Mouse (Mus musculus) neural tube, embryonic 14.5 days (tissue): ENCODE measurements at regions not wholly inside any gene's neighbourhood (a gene's known extent, or its start where the extent isn't known, plus 50 kb on each side); places are given as distances from the start of the nearest gene placed in this dataset.
"Not testable (repeated sequence)": the region's sequence is repeated elsewhere in the genome, so short reads cannot be mapped to it uniquely, and the experiment has no call there.

Source experiments
- ATAC-seq: fragments of 200-750 bp; cut with Nextera tagmentation; 2 replicates; pipeline ENCODE4 v1.8.0; 2017; ENCODE audit warnings: low read depth, mild to moderate bottlenecking, moderate TSS enrichment, moderate library complexity
- H3K27ac ChIP-seq: fragments of 300-500 bp; sonication (generic); 2 replicates; pipeline ENCODE4 v1.5.1; 2014; ENCODE audit warnings: low read depth, mild to moderate bottlenecking, control low read depth, low read length, moderate library complexity, mixed read lengths
- H3K27me3 ChIP-seq: fragments of 300-500 bp; sonication (generic); 2 replicates; pipeline ENCODE4 v1.6.1; 2014; ENCODE audit warnings: low read length; ENCODE audit not compliant: control insufficient read depth, insufficient read depth
- H3K36me3 ChIP-seq: fragments of 300-500 bp; sonication (generic); 2 replicates; pipeline ENCODE4 v1.6.1; 2014; ENCODE audit warnings: low read length, mixed read lengths; ENCODE audit not compliant: control insufficient read depth, insufficient read depth
- H3K4me1 ChIP-seq: fragments of 300-500 bp; sonication (generic); 2 replicates; pipeline ENCODE4 v1.6.1; 2014; ENCODE audit warnings: low read length; ENCODE audit not compliant: control insufficient read depth, insufficient read depth
- H3K4me2 ChIP-seq: fragments of 300-500 bp; sonication (generic); 2 replicates; pipeline ENCODE4 v1.6.1; 2014; ENCODE audit warnings: mild to moderate bottlenecking, low read depth, low read length, control low read depth
- H3K4me3 ChIP-seq: fragments of 300-500 bp; sonication (generic); 2 replicates; pipeline ENCODE4 v1.5.1; 2014; ENCODE audit warnings: low read depth, low read length, control low read depth, mixed read lengths
- H3K9ac ChIP-seq: fragments of 300-500 bp; sonication (generic); replicated peaks from 2 replicates; pipeline ENCODE4 v1.6.1; 2014; ENCODE audit warnings: low read depth, mild to moderate bottlenecking, control low read depth, low read length, mixed read lengths
- H3K9me3 ChIP-seq: fragments of 300-500 bp; sonication (generic); 2 replicates; pipeline ENCODE4 v1.6.1; 2016; ENCODE audit warnings: low read length; ENCODE audit not compliant: control insufficient read depth
- WGBS: fragments of 180-500 bp; shearing (Covaris S2); extraction: QIAGEN DNeasy Blood & Tissue Kit; methylation state at CpG from one replicate; pipeline ENCODE4 v1.1.7; 2014; 5-methylcytosine and 5-hydroxymethylcytosine counted together

DNA sequence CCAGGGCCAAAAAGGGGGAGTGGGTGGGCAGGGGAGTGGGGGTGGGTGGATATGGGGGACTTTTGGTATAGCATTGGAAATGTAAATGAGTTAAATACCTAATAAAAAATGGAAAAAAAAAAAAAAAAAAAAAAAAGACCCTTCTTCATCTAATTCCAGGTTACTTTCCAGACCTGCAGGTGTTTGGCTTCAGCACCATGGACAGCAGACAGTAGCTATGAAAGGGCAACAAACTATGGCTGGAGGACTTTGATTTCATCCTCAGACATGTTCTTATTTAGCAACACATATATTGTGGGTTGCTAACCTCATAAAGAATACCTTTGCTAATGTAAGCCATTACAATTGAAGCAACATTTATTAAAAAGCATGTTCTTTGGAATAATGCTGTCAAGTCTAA lies 342.0 kb upstream of the Klhl29 start:
- H3K27ac ChIP-seq, H3K4me1 ChIP-seq, H3K9me3 ChIP-seq, H3K4me3 ChIP-seq, ATAC-seq, H3K4me2 ChIP-seq, H3K36me3 ChIP-seq, H3K27me3 ChIP-seq, H3K9ac ChIP-seq: not testable (repeated sequence)

DNA sequence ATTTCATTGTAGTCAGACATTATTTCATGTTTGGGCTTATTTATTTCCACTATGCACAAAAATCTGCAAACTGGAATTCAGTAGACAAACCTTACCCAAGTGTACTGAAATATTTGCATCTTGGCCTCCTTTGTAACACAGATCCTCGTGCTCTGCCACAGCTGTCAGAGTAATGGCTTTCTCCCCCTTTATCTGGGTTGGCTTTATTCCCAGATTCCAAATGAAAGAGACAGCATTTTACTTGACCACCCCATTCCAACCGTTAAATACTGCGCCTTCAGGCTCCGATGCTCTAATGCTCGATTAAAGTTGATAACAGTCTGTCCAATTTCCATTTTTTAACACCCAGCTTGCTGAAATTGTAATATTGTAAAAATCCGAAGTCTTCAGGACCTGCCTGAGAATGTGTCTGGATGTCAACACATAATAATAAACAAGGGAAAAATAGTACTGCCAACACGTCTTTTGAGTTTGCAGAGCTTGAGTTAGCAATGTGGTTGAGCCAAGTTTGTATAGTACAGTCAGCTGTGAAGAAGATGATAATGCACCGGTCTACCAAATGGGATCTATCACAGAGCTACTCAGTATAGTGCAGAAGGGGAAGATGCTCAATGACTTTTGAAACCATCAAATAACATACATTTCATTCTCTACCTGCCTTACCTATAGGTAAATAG lies 323.4 kb upstream of the Klhl29 start:
- H3K9me3 ChIP-seq: no peaks in the 10 kb centered on the region
- no peak overlapping the region for H3K27ac ChIP-seq
- ATAC-seq: peak; percentile 58; the same call in 1 of the 2 replicates

DNA sequence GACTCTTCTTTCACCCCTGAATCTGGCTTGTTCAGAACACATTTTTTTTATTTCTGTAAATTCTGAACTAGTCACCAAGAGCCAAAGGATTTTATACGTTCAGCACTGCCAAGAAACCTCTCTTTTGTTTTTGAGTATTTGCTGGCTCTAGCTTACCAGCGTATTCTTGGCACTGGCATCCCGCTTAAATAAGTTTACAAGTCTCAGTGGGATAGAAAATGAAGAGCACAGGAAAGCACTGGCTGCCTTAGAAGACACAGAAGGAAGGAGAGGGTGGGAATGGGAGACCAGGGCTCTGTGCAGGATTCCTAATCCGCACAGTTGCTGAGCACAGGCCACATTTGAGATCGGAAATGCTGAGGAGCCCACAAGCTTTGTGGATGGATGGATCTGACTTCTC lies 306.7 kb upstream of the Klhl29 start:
- H3K4me2 ChIP-seq: no peak overlapping the region
- 77% methylated on average over 5 of the region's 5 CpGs for WGBS
- no peak overlapping the region for H3K27ac ChIP-seq
- H3K27me3 ChIP-seq: no peaks in the 10 kb centered on the region
- ATAC-seq: no peak
- H3K36me3 ChIP-seq: no peaks in the 10 kb centered on the region
- no peak overlapping the region for H3K9ac ChIP-seq
- no peaks in the 10 kb centered on the region for H3K4me1 ChIP-seq
- no peak overlapping the region for H3K4me3 ChIP-seq
- no peaks in the 10 kb centered on the region for H3K9me3 ChIP-seq

More for the DNA sequence above, 323.4 kb upstream of the Klhl29 start:
- H3K27me3 ChIP-seq: no peaks in the 10 kb centered on the region
- no peaks in the 10 kb centered on the region for H3K36me3 ChIP-seq
- H3K4me2 ChIP-seq: no peak overlapping the region
- no peaks in the 10 kb centered on the region for H3K4me1 ChIP-seq
- WGBS: 42% methylated on average over 8 of the region's 8 CpGs
- no peak overlapping the region for H3K9ac ChIP-seq
- no peak overlapping the region for H3K4me3 ChIP-seq

DNA sequence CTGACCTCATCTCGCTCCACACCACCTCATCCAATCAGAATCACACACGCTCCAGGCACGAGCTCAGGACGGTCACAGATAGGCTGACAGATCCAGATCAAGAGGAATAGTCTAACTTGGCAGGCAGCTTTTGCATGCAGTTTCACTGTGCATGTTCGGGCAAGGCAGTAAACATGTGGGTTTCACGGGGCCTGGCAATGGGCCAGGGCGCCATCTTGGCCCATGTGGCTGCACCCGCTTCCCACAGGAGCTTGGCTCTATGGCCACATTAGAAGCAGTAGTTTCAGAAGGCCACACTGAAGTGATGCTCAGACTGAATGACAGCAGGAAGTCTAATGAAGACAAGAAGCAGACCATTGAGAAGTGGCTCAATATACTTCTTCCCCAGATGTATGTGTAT lies 302.6 kb upstream of the Klhl29 start:
- not testable (repeated sequence) for ATAC-seq, H3K9me3 ChIP-seq
- 92% methylated on average over 8 of the region's 8 CpGs for WGBS

DNA sequence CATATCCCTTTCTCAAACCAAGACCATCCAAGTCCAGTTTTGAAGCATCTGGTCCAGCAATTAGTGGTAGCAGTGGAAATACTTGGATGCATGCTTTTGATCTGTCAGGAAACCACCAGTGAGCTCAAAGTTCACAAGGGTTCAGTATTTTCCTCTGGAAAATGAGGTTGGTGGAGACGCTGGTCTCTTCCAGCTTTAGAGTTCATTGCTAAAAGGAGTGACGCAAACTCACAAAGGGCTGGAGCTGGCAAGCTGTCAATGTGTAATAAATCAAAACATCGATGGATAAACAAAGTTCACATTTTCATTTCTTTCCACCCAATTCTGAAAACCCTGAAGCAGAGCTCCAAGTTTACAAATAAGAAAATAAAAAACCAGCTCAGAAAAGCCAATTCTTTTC lies 293.0 kb upstream of the Klhl29 start:
- 70% methylated on average over 3 of the region's 3 CpGs for WGBS
- H3K36me3 ChIP-seq: no peaks in the 10 kb centered on the region
- no peak for ATAC-seq

More for the DNA sequence above, 302.6 kb upstream of the Klhl29 start:
- H3K9ac ChIP-seq, H3K4me1 ChIP-seq, H3K27ac ChIP-seq, H3K36me3 ChIP-seq, H3K4me3 ChIP-seq, H3K4me2 ChIP-seq, H3K27me3 ChIP-seq: not testable (repeated sequence)

DNA sequence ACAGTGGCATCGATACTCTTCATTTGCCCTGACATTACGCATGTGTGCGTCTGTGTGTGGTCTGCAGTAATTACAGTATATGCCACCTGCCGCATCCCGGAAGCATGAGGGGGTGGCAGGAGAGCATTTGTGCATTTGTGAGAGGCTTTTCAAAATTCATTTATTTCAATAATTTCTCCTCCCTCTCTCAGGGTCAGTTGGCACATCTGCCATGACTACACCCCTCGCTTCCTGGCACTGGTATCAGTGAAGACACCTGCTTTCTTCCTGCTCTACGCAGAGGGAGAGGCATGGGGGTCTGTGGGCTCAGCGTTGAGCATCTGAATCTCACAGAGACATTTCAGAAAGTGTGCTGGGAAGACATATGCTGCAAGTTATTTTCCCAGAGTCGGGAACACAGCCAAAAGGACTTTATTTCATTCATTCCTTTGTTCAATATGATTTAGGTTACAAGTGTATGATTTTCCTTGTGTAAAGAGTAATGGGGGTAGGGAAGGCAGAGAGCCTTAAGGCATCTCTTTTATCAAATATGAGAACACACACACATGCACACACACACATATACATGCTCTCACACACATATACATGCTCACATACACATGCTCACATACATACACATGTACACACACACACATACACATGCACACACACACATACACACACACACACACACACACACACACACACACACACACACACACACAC lies 262.2 kb upstream of the Klhl29 start:
- no peak overlapping the region for H3K27ac ChIP-seq
- no peak for ATAC-seq
- 83% methylated on average over 9 of the region's 9 CpGs for WGBS

More for the DNA sequence above, 293.0 kb upstream of the Klhl29 start:
- Histone ChIP-seq H3K27ac (no peak overlapping the region), H3K4me1 (no peaks in the 10 kb centered on the region), H3K4me2 (no peak overlapping the region), H3K9ac (no peak overlapping the region), H3K9me3 (no peaks in the 10 kb centered on the region), H3K27me3 (no peaks in the 10 kb centered on the region), H3K4me3 (no peak overlapping the region)

DNA sequence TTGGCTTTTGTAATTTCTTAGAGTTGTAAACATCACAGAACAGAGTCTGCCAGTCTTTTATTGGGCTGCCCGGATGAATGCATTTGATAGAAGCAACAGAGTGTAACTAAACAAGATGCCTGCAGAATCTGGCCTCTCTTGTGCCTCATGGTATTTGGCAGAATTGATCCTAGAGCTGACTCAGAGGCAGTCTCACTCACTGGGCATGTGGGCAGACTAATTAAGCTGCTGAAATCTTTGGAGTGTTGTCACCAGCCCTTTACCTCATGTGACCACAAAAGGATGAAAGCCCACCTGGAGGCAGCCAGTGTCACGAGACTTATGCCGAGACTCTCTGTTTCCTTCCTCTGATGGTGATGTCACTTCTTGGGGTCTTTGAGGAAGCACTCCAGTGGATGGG lies 258.5 kb upstream of the Klhl29 start:
- ATAC-seq: no peak
- Histone ChIP-seq H3K9me3 (no peaks in the 10 kb centered on the region), H3K4me1 (no peaks in the 10 kb centered on the region)

More for the DNA sequence above, 262.2 kb upstream of the Klhl29 start:
- no peaks in the 10 kb centered on the region for H3K27me3 ChIP-seq
- H3K4me1 ChIP-seq: no peaks in the 10 kb centered on the region
- no peak overlapping the region for H3K4me2 ChIP-seq
- H3K9ac ChIP-seq: no peak overlapping the region
- no peak overlapping the region for H3K4me3 ChIP-seq
- no peaks in the 10 kb centered on the region for H3K9me3 ChIP-seq
- no peaks in the 10 kb centered on the region for H3K36me3 ChIP-seq

DNA sequence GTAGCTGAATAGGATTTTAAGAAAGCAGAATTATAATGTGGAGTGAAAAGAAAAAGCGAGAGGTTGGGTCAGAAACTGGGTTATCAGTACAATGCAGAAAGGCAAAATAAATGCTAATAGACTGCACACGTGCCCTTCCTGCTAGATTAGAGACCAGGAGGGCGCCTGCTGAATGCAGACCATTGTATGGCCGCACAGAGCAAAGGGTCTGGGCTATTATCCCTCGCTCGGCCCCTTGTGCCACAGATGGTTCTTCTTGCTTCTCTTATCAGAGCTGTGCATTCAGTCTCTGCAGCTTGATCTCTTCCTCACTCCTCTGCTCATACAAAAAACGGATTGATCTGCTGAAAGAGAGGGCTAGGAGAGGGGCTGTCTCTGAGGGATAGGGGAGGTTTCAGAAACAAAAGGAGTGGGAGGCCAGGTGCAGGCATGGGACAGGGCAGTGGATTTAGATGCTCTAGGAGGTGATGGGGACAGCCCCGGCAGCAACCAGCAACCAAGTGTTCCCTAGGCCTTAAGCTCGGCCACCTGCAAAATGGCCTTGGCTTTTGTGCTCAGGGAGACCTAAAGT lies 225.7 kb upstream of the Klhl29 start:
- no peak overlapping the region for H3K4me3 ChIP-seq
- no peaks in the 10 kb centered on the region for H3K4me1 ChIP-seq
- H3K27me3 ChIP-seq: no peaks in the 10 kb centered on the region
- no peaks in the 10 kb centered on the region for H3K9me3 ChIP-seq
- WGBS: 76% methylated on average over 9 of the region's 9 CpGs
- H3K27ac ChIP-seq: no peak overlapping the region
- H3K36me3 ChIP-seq: no peaks in the 10 kb centered on the region
- H3K4me2 ChIP-seq: no peak overlapping the region
- no peak overlapping the region for H3K9ac ChIP-seq
- no peak for ATAC-seq

More for the DNA sequence above, 258.5 kb upstream of the Klhl29 start:
- no peak overlapping the region for H3K27ac ChIP-seq
- no peak overlapping the region for H3K4me3 ChIP-seq
- no peak overlapping the region for H3K4me2 ChIP-seq
- 80% methylated on average over 3 of the region's 3 CpGs for WGBS
- H3K36me3 ChIP-seq: no peaks in the 10 kb centered on the region
- H3K27me3 ChIP-seq: no peaks in the 10 kb centered on the region
- H3K9ac ChIP-seq: no peak overlapping the region

DNA sequence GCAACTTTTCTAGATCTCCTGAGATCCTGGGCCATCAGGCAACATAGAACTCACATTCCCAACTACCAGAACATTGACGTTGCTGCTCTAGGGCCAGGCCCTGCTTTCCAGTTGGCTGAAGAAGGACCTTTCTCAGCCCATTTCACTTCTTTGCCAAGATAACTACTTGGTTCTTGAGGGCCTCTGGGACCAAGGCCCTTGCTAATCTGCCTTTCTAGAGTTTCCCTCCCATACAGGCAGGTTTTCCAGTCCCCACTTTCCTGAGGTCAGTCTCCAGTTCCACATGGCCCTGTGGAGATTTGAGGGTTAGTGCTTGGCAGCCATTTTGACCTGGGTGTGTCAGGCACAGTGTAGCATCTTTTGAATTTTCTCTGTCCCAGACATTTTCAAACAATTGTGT lies 223.9 kb upstream of the Klhl29 start:
- WGBS: 93% methylated on average over 1 of the region's 1 CpGs
- Histone ChIP-seq H3K9ac (no peak overlapping the region), H3K27ac (no peak overlapping the region), H3K4me2 (no peak overlapping the region), H3K27me3 (no peaks in the 10 kb centered on the region), H3K36me3 (no peaks in the 10 kb centered on the region), H3K4me1 (no peaks in the 10 kb centered on the region), H3K9me3 (no peaks in the 10 kb centered on the region), H3K4me3 (no peak overlapping the region)
- ATAC-seq: no peak
